Mouse (Mus musculus) frontal cortex, postnatal 36 days (tissue): ENCODE measurements at regions not wholly inside any gene's neighbourhood (a gene's known extent, or its start where the extent isn't known, plus 50 kb on each side); places are given as distances from the start of the nearest gene placed in this dataset.
A peak's percentile ranks its signal among the peaks of the same experiment; 100 is the strongest.

Source experiments
- DNase-seq, 2 experiments: peaks; one replicate each; pipeline ENCODE4 v3.0.0; 2022; ENCODE audit warnings: low spot score in 2 of 2

DNA sequence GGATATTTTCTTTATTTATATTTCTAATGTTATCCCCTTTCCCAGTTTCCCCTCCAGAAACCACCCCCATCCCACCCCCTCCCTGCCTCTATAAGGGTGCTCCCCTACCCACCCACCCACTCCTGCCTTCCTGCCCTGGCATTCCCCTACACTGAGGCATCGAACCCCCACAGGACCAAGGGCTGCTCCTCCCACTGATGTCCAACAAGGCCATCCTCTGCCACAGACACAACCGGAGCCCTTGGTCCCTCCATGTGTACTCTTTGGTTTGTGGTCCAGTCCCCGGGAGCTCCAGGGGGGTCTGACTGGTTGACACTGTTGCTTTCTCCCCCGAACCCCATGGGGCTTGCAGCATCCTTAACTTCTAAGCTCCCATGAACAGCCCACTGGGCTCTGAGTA, 688.4 kb downstream of the Basp1 start:
- DNase-seq, result no peak

DNA sequence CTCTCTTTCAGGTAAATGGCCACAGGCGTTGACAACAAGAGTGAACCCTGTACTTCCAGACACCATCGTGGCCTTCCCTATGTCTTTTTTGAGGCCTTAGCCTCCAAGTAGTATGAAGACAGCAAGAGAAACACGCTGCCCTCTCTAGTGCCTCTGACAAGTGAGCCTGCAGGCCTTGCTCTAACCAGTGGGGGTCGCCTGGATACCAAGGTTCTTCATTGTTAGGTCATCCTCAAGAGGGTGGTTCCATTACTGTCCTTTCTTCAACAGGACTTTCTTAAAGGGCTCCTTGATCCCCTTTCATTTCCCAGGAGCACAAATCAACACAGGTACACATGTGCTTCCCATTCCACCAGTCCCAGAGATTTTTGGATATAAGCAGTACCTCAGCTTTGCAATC, 688.9 kb downstream of the Basp1 start:
- DNase-seq, result peak; percentile 12 to 45

DNA sequence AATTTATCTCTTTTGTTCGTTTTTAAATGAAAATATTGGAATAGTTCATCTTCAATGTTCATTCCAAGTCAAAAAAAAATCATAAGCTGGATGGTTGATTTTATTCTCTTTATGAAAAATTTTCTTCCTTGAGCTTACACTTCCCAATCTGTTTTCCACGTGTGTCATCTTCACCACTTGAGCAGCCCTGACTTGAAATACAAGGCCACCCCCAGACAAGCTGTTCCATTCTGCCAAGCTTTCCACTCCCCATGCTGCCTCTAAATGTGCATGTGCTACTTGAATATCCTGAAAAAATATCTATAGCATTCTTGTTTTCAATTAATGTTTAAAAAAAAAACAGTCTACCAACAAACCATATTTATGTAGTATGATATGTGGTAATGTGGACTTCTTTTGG, 693.2 kb downstream of the Basp1 start:
- DNase-seq, result peak; percentile 62 to 89

DNA sequence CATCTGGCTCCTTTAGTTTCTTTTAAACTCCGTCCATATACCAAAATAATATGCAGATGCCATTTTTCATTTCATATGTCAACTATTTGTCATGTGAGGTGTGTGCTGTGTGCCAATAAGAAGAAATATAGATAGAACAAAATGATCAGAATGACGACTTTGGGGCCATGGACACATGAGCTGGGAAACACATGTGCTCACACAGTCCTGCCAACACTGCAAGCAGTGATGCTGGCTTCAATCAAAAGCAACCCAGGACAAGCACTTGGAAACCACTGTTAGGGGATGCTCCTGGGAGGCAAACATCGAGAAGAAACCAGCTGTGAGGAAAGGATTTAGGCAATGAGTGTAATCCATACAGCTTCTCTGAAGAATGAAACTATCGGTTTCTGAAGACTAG, 731.4 kb downstream of the Basp1 start:
- no peak for DNase-seq

DNA sequence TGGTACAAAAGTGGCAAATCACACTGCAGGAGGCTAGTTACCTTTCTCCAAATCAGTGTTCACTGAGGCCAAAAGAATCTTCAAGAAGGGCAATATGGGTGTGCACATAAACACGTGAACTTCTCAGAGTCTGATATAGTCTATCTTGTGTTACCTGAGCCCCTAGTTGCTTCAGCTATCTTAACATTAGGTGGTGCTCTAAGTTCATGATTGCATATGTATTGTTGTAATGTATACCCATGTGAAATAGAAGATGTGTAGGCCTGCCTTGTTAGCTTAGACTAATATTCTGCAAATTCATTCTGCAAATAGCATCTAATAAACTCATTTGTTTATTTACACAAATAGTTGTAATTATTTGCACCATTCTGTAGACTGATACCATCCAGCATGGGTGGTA, 764.6 kb downstream of the Basp1 start:
- peak in 1 of 2 experiments; percentile 11 for DNase-seq

DNA sequence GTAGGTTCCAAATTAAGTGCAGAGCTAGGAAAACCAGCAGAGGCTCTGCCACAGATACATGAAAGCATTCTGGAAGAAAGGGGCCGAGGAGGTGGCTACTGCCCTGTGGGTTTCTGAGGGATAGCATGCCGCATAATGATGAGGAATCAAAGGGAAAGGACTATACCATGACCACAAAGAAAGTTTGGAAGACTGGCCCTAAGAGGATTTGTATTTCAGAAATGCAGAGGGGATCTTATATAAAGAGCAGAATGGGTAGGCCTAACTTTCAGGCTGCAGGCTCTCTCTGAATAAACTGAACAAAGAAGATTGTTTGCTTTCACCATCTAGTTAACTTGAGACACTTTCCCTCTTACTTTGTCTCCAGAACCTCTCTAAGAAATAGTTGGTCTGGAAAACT, 777.9 kb downstream of the Basp1 start:
- no peak for DNase-seq

DNA sequence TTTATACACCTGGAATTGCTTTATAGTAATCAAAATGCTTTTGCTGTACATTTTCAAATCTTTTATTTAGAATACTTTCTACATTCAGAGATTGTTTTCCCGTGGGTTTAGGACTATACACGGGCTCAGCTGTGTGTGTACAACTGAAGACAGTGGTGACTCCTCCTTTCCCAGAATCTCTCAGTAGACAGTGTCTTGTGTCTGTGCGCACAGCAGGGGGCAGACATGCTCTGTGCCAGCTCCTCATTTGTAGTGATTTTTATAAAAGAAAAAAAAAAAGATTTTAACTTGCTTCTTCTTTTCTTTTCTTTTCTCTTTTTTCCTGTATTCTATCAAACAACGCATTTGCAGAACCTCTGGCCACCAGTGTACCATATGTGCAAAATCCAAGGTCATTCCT, 817.3 kb downstream of the Basp1 start:
- DNase-seq, result peak; percentile 52 to 65

DNA sequence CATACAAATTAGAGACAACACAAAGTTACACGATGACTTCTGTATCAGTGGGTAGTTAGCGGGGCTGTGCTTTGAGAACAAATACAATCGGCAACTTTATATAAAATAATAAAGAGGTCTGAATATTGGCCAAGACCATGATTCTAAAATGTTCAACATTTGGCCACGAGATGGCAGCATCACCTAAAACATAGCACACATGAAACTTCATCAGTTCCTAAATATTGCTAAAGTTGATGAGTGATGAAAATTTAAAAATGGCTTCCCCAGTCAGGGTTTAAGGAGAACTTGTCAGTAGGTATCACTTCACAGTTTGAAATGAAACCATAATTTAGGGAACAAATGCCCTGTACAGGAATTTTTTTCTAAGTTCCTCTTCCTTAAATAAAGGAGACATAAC, 824.6 kb downstream of the Basp1 start:
- peak; percentile 37 to 75 for DNase-seq

DNA sequence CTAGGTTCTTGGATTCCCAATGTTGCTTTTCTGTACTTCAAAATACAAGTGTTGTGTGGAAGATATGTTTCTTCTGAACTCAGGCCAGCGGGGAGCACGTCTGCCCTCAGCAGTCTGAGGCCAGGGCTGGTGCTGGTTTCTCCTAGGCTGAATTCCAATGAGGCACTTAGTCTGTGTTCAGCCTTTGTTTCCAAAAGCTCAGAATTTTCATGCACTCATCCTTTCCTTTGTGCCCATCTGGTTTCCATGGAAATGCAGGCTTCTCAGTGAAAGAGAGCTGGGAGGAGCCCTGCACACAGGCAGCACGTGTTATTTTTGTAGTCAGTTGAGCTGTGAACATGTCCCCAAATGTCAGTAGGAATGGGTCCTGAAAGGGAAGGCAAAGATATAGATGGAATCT, 846.6 kb downstream of the Basp1 start:
- DNase-seq, result peak; percentile 26 to 44

DNA sequence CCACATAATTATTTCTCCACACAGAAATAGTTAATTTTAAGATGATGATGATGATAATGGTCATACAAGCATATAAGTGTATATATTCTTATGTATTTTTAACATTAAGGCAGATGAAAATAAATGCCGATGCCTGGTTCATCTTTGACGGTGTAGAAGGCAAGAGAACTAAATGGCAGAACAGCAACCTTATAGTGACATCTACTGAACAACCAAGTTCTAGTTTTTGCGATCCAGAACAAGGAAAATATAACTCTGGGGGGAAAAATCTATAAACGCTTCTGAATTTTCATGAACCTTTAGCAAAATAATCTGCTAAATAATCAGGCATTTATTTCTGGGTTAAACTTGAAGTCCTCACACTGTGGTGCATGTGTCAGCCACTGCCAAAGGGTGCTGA, 856.8 kb downstream of the Basp1 start:
- DNase-seq, result no peak

DNA sequence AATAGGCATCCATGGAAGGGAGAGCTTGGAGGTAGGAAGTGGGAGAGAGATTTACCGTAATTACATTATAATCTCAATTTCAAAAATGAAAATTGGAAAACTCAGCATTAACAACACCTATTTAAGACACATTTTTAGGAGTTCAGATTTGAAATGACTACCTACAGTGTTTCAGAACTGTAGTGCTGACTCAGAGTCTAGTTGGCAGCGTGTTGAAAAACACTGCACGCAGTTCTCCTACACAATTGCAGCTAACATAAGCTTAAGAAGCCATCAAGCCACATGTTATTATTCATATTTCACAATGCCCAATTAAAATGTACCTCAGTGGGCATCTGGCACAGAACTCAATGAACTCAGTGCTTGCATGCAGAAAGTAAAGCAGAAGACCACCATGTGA, 863.5 kb downstream of the Basp1 start:
- no peak for DNase-seq

DNA sequence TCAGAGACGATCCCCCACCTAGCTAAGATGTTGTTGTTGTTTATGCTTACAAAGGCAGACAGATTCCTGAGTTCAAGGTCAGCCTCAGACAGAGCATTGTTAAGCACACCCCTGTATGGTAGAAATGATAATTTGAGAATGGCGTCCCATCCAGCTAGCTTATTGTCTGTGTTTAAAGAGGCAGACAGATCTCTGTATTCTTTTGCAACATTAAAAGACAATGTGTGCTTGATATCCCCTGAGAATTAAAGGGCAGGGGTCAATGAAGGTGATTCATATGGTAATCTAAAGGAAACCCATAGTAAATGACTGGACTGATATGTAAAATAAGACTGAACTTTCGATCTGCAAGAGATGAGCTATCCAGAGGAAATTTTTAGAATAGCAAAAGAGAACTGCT, 883.5 kb downstream of the Basp1 start:
- DNase-seq, result no peak

DNA sequence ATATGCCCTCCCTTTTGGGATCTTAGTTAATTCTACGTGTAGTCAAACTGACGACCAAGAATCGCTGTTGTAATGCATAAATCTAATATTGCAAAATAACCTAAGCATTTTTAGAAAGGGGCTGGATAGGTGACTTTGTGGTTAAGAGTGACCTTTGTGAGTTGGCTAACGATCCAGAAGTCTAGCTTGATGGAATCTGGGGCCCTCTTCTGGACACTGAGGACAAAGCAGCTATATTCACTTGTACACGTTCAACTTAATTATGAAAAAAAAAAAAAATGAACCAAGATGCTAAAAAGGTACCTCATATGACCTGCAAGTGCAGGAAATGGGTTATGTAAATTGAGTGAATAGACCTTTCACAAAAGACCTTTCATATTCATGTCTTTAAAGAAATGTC, 886.2 kb downstream of the Basp1 start:
- DNase-seq, result peak in 1 of 2 experiments; percentile 16

DNA sequence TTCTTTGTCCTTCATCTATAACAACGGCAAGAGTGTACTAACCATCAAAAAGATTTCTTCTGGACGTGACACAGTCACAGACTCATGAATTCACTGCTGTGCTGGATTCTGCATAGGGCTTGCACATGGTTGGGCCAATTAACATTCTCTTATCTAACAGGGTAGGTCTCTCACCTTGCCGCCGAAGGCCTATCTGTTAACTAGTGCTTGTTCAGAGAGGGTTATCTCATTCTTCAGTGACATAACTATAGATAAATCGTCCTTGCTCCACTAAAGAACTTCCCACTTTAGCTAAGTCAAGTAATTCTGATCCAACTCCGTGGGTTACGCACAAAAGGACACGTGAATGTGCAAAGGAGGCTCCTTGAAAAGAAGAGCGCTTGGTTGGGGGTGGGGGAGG, 899.6 kb downstream of the Basp1 start:
- DNase-seq, result no peak

DNA sequence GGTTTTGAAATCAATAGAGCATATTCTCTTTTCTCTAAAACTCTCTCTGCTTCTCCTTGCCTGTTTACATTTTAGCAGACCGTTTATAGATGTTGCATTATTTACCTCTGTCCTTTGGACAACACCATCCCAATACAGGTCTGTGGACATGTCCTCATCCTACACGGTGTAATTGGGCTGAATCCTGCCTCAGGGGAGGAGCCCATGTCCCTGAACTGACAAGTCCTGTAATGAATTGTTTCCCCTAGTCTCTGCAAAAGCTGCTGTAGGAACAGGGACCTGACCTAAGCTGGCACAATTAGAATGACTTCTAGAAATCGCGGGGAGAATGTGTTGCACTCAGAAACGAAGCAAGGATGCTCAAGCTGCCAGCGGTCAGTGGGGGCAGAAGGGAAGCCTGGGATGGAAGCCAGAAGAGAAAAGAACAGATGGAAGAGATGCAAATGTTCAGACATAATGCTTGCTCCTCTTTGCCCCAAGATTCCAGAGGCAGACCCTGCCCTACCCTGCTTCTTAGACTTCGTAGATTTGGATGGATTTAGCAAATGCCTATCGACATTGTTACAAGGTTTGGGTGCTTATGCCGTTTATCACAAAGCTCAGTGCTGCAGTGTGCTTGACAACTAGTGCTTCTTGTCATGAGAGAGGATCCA, 911.5 kb downstream of the Basp1 start:
- DNase-seq, result peak; percentile 17 to 30

DNA sequence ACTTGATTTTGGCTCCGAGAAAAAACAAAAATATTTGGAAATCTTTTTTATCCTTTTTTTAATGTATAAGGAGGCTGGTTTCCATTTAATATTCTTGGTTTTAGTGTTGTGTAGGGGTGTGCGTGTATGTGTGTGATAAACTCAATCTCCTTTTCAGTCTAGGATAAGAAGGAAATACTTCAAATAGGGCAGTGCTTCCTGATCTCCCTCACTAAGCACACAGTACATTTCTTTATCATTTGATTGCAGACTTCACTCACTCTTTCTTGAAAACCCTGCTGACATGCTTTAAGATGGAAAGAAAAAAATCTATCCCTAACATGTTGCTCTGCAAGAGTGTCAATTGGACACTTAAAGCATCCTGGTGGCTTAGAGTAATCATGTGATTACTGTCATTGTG, 927.3 kb downstream of the Basp1 start:
- no peak for DNase-seq

DNA sequence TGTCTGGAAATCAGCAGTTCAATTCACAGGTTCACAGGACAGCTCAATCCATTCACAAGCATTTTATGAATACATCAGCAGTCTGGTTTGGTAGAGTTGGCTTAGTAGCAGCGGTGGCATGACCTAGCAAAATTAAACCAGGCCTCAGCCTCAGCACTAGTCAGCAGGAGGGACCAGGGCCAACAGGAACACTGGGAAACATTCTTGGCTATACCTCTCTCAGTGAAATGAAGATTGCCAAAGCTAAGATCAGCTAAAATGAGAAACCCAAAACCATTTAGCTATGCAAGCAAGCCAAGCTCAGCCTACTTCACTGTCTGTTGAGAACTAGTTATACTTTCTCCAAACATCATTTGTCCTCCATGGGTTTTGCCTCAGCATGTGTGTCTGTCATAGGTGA, 945.3 kb downstream of the Basp1 start:
- no peak for DNase-seq

DNA sequence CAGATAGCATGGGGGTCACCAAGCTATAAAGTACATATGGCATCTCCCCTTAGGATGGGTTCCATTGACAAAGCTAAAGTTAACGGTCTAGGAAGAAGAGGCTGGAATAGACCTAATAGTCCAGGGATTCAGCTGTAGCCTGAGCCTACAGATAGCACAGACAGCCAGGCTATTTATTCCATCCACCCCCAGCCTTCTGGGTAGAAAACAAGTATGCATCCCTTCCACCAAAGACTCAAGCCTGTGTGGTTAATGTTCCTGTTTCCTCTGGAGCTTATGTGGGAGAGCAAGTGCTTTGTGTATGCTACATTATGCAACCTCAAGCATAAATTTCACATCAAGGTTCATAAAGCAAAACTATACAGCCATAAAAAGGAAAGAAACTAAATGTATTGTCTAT, 955.8 kb downstream of the Basp1 start:
- peak; percentile 4 to 45 for DNase-seq

DNA sequence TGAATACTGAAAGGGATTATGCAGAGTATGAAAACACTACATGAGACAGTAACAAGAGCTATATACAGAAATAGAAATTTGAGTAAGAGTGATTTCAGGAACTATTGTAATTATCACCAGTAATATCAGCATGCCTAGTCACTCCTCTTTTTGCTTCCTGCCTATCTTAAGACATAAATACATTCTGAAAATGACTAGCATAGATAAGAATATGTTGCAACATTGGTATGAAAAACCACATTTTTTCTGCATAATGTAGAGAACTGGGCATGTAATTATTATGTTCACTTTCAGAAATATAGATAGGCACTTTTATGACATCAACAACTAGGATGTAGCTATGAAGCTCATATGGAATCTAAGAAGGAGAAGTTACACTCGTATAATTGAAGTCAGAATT, 980.5 kb downstream of the Basp1 start:
- no peak for DNase-seq

DNA sequence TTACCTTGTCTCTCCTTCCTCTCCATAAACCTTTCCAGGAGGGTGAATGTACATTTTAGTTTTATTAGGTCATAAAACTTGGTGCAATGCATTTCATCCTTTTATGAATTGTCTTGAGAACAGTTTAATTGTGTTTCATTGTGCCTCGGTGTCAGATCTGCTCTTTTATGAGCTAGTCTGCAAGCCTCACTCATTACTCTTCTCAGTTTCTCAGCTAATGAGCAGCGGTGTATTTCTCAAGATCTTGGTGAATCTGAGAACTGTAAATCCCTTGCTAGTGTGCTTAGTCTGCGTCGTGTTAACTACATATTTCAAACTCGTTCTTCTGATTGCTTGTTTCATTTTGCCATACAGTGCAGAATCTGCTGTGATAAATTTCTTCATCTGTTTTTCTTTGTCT, 984.4 kb downstream of the Basp1 start:
- DNase-seq, result no peak

DNA sequence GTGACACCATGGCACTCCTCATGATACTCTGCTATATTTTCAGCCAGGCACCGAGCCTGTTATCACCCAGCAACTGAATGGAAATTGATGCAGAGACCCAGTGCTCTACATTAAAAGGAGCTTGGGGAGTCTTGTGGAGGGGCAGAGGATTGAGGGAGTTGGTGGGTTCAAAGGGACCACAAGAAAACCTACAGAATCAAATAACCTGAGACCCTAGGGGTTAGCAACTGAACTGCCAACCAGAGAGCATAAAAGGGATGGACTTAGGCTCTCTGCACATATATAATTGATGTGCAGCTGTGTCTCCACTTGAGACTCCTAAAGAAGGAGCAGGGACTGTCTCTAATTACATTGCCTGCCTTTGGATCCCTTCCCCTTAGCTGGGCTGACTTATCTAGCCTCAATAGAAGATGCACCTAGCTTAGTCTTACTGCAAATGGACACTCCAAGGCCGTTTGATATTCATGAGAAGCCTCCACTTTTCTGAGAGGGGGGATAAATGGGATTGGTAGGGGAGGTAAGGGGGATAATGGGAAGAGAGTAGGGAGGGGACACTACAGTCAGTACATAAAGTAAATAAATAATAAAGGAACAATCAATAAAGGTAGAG, 991.1 kb downstream of the Basp1 start:
- no peak for DNase-seq

DNA sequence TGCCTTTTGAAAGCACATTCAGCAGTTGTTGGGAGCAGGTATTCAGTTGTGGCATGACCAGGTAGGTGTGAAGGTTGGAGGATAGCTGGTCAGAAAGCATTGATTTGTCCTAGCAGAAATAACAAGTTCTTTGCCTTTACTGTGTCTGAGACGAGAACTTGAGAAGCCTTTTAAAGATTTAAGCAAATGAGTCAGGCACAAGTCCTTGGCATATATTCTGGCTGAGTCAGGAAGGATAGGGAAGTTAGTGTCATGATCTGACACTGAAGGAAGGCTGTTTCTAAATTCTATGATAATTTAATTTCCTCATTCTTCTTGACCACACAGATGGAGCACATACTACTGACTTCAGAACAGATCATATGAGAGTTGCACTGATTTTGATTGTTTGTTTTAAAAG, 993.8 kb downstream of the Basp1 start:
- DNase-seq, result no peak

DNA sequence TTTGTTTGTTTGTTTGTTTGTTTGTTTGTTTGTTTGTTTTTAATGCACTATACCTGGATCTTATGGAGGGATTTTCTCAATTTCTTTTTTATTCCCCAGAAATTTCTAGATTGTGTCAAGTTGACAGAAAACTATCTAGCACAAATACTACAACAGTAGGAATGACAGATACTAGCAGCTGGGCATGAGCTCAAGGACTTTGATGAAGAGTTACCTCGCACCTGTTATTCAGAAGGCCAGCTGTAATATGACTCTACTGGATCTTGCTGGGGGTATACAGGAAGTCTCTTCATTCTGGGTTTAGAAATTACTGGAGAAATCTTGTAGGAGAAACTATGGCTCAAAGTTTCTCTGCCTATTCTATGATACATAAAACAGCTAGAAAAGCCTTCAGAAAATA, 994.4 kb downstream of the Basp1 start:
- DNase-seq, result no peak

DNA sequence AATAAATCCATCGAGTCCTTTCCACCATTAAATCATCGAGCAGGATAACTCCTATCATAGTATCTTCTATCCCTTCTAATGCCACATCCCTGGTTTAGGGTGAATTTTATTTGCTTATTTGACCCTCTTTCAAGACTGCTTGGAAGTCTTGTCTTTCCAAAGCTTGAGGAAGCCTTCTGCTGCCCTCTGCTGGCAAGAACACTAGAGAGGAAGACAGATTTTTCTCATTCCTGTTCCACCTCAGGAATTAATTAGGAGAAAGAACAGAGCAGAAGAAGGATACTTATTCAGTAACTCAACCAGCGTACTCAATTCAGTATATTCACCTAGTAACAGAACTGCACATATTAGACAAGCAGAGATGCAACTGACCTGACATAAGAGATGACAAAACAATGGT, 1005.9 kb downstream of the Basp1 start:
- peak; percentile 63 to 78 for DNase-seq
